Mouse (Mus musculus): ENCODE results near the gene Dlgap3.

Dlgap3 gene

GRCm38 (mm10) chr4:127174900-127175278 lies 5.9 kb downstream of the Dlgap3 start:
- DNase-seq, result no peak

GRCm38 (mm10) chr4:127177961-127178360 lies 9.0 kb downstream of the Dlgap3 start:
- DNase-seq, result no peak

GRCm38 (mm10) chr4:127178671-127179070 lies 9.7 kb downstream of the Dlgap3 start:
- no peak for DNase-seq

- DNase-seq, result no peak
Measured at GRCm38 (mm10) chr4:127179469-127180449, 10.8 kb downstream of the Dlgap3 start.

GRCm38 (mm10) chr4:127180450-127180840 lies 11.4 kb downstream of the Dlgap3 start:
- no peak for DNase-seq

GRCm38 (mm10) chr4:127181010-127181409 lies 12.0 kb downstream of the Dlgap3 start:
- no peak for DNase-seq

- DNase-seq, result no peak
Measured at GRCm38 (mm10) chr4:127183867-127184266, 14.9 kb downstream of the Dlgap3 start.

- no peak for DNase-seq
Measured at GRCm38 (mm10) chr4:127190921-127191320, 21.9 kb downstream of the Dlgap3 start.

GRCm38 (mm10) chr4:127192704-127193103 lies 23.7 kb downstream of the Dlgap3 start:
- DNase-seq, result no peak

- no peak for DNase-seq
Measured at GRCm38 (mm10) chr4:127193378-127194155, 24.6 kb downstream of the Dlgap3 start.

GRCm38 (mm10) chr4:127194477-127195269 lies 25.7 kb downstream of the Dlgap3 start:
- DNase-seq, result no peak

- no peak for DNase-seq
Measured at GRCm38 (mm10) chr4:127198609-127199008, 29.6 kb downstream of the Dlgap3 start.

- DNase-seq, result no peak
Measured at GRCm38 (mm10) chr4:127199406-127199805, 30.4 kb downstream of the Dlgap3 start.

GRCm38 (mm10) chr4:127200164-127200722 lies 31.2 kb downstream of the Dlgap3 start:
- no peak for DNase-seq

- DNase-seq, result no peak
Measured at GRCm38 (mm10) chr4:127200769-127201617, 32.0 kb downstream of the Dlgap3 start.

GRCm38 (mm10) chr4:127203081-127203480 lies 34.1 kb downstream of the Dlgap3 start:
- no peak for DNase-seq

- DNase-seq, result no peak
Measured at GRCm38 (mm10) chr4:127211318-127211717, 42.3 kb downstream of the Dlgap3 start.

- no peak for DNase-seq
Measured at GRCm38 (mm10) chr4:127214510-127214909, 45.5 kb downstream of the Dlgap3 start.

GRCm38 (mm10) chr4:127215103-127215502 lies 46.1 kb downstream of the Dlgap3 start:
- DNase-seq, result no peak

GRCm38 (mm10) chr4:127215799-127216198 lies 46.8 kb downstream of the Dlgap3 start:
- no peak for DNase-seq

- no peak for DNase-seq
Measured at GRCm38 (mm10) chr4:127216251-127216651, 47.2 kb downstream of the Dlgap3 start.

GRCm38 (mm10) chr4:127217048-127217447 lies 48.0 kb downstream of the Dlgap3 start:
- no peak for DNase-seq
